26 mouse cellular contexts compared by ENCODE assay signal in the genomic region with DNA sequence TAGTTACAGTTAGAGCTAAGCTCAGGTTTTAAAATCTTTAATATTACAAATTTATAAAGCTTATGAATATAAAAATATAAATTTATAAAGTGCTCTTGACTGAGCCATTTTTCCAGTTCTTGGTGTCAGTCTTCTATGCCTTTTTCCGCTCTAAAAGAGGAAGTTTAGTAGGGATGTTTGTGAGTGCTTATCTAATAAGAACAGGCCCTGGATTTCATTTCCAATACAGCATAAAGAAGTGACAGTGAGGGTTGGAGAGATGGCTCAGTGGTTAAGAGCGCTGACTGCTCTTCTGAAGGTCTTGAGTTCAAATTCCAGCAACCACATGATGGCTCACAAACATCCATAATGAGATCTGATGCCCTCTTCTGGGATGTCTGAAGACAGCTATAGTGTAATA. TPM values are rescaled to one million over a fixed set of nuclear protein-coding genes. Genes with fewer than 3 reads are reported as not detected.
DNase-seq lines count a peak whose midpoint lies in the region; ATAC-seq and TF ChIP-seq lines count a peak whose summit lies in the region.
"Had no signal": no experiment of that assay in that cellular context is flagged by ENCODE, and none has a peak within 500 bp of the region (broad histone marks: within the 10 kb centered on the region; RNA-seq: fewer than 3 reads in every experiment).

No protein-coding gene starts in this region.

- H3K79me2 ChIP-seq in MEL (ENCODE audit: control insufficient read depth, insufficient read depth, low read length, poor library complexity), result no peaks in the 10 kb centered on the region

- TF ChIP-seq EP300 in liver, postnatal 0 days (IDR thresholded peaks at IDR 0.05; ENCODE audit: low read depth), result peak; percentile 47; the same call in 1 of the 2 replicates
- TF ChIP-seq EP300 in MEL (IDR thresholded peaks at IDR 0.05; ENCODE audit: low read depth in 1 of 2, low read length in 2 of 2), result peak; percentile 88 to 91

- no peaks in the 10 kb centered on the region for H3K27me3 ChIP-seq in liver, postnatal 0 days (ENCODE audit: insufficient read depth, low read length)
- H3K27me3 ChIP-seq in liver, embryonic 11.5 days (replicated peaks; ENCODE audit: control insufficient read depth, insufficient read depth, low read length), result no peaks in the 10 kb centered on the region
- H3K27me3 ChIP-seq in MEL (ENCODE audit: control insufficient read depth in 1 of 2, insufficient read depth in 2 of 2, low read length in 2 of 2), result no peaks in the 10 kb centered on the region
- H3K27me3 ChIP-seq: embryonic facial prominence, embryonic 12.5 days; forebrain, embryonic 13.5 days; forebrain, embryonic 15.5 days; Patski had no signal

- H3K4me1 ChIP-seq in liver, postnatal 0 days (ENCODE audit: insufficient read depth), result no peaks in the 10 kb centered on the region
- no peaks in the 10 kb centered on the region for H3K4me1 ChIP-seq in liver, embryonic 11.5 days (replicated peaks; ENCODE audit: control insufficient read depth, insufficient read depth, low read length)
- peaks cover 12 to 13% of the 10 kb centered on the region in 2 experiments for H3K4me1 ChIP-seq in MEL (ENCODE audit: control insufficient read depth in 1 of 2, insufficient read depth in 2 of 2, low read length in 2 of 2)
- H3K4me1 ChIP-seq: embryonic facial prominence, embryonic 10.5 days; embryonic facial prominence, embryonic 12.5 days; forebrain, embryonic 13.5 days; forebrain, embryonic 15.5 days had no signal

- no peak overlapping the region for H3K27ac ChIP-seq in liver, postnatal 0 days (ENCODE audit: low read depth)
- H3K27ac ChIP-seq in liver, embryonic 11.5 days (ENCODE audit: low read depth, low read length), result no peak overlapping the region
- H3K27ac ChIP-seq in MEL (ENCODE audit: control insufficient read depth, low read depth, low read length), result peak overlapping the region; percentile 82
- H3K27ac ChIP-seq: embryonic facial prominence, embryonic 10.5 days; embryonic facial prominence, embryonic 12.5 days; forebrain, embryonic 13.5 days; forebrain, embryonic 15.5 days had no signal

- no peak overlapping the region for H3K9ac ChIP-seq in liver, postnatal 0 days (replicated peaks)
- H3K9ac ChIP-seq in liver, embryonic 11.5 days (ENCODE audit: low read depth, low read length), result no peak overlapping the region
- no peak overlapping the region for H3K9ac ChIP-seq in MEL (ENCODE audit: control insufficient read depth, low read depth, low read length, poor library complexity, severe bottlenecking)
- H3K9ac ChIP-seq: embryonic facial prominence, embryonic 12.5 days; forebrain, embryonic 13.5 days; forebrain, embryonic 15.5 days; forebrain, postnatal 0 days had no signal

- peaks cover 35% of the 10 kb centered on the region for H3K36me3 ChIP-seq in liver, postnatal 0 days (replicated peaks; ENCODE audit: insufficient read depth, low read length)
- H3K36me3 ChIP-seq in liver, embryonic 11.5 days (ENCODE audit: control insufficient read depth, insufficient read depth, low read length), result peaks cover 17% of the 10 kb centered on the region
- peaks cover 28 to 41% of the 10 kb centered on the region in 2 experiments for H3K36me3 ChIP-seq in MEL (ENCODE audit: control insufficient read depth in 1 of 2, insufficient read depth in 2 of 2, low read length in 2 of 2)

- TF ChIP-seq POLR2A in MEL (IDR thresholded peaks at IDR 0.05; ENCODE audit: control insufficient read depth in 1 of 2, insufficient read depth in 1 of 2, low read depth in 1 of 2, low read length in 2 of 2, poor library complexity in 1 of 2), result no peak

- no peak; the same call in 1 of the 2 replicates for TF ChIP-seq RAD21 in MEL (IDR thresholded peaks at IDR 0.05; ENCODE audit: low read depth, low read length)

- H3K9me3 ChIP-seq in liver, postnatal 0 days (ENCODE audit: low read length), result no peaks in the 10 kb centered on the region
- no peaks in the 10 kb centered on the region for H3K9me3 ChIP-seq in liver, embryonic 11.5 days (ENCODE audit: control insufficient read depth, low read length)
- H3K9me3 ChIP-seq in MEL (replicated peaks; ENCODE audit: insufficient read depth, low read length), result no peaks in the 10 kb centered on the region
- H3K9me3 ChIP-seq: embryonic facial prominence, embryonic 10.5 days; embryonic facial prominence, embryonic 12.5 days; forebrain, embryonic 13.5 days; forebrain, embryonic 15.5 days had no signal

- no peak for DNase-seq in liver, postnatal 0 days
- no peak for DNase-seq in liver, embryonic 11.5 days (ENCODE audit: low spot score)
- peak; percentile 91 for DNase-seq in MEL (ENCODE audit: low read depth, low spot score)
- no peak for DNase-seq in T-cell, adult 2 months (ENCODE audit: low spot score)
- DNase-seq in cerebellum, postnatal 14 days, result no peak
- DNase-seq: adrenal gland, adult 8-10 months; adrenal gland, postnatal 14 days; adrenal gland, postnatal 36 days; cerebellum, adult 11-12 months; cerebellum, adult 2 months; cerebellum, adult 9-10 months; cerebellum, postnatal 10 days; cerebellum, postnatal 36 days; forebrain, postnatal 0 days had no signal

- H3K4me2 ChIP-seq in liver, postnatal 0 days (ENCODE audit: low read depth, low read length), result no peak overlapping the region
- H3K4me2 ChIP-seq in liver, embryonic 11.5 days, result no peak overlapping the region
- H3K4me2 ChIP-seq: embryonic facial prominence, embryonic 12.5 days; forebrain, embryonic 13.5 days; forebrain, embryonic 15.5 days had no signal

- ATAC-seq in liver, postnatal 0 days, result no peak
- no peak for ATAC-seq in liver, embryonic 11.5 days (replicated peaks; ENCODE audit: low FRiP score)
- ATAC-seq in common myeloid progenitor, adult 5-6 weeks (replicated peaks; ENCODE audit: low read depth, poor library complexity, severe bottlenecking), result peak; percentile 83
- ATAC-seq in activated CD4-positive, CD25-positive, alpha-beta regulatory T cell, adult 4 months, result no peak
- ATAC-seq: forebrain, embryonic 13.5 days; forebrain, embryonic 15.5 days; forebrain, postnatal 0 days; Patski had no signal

- H3K4me3 ChIP-seq in liver, postnatal 0 days (ENCODE audit: low read depth, low read length), result no peak overlapping the region
- no peak overlapping the region for H3K4me3 ChIP-seq in liver, embryonic 11.5 days (ENCODE audit: low read depth, low read length)
- no peak overlapping the region for H3K4me3 ChIP-seq in MEL (ENCODE audit: control insufficient read depth in 1 of 2, insufficient read depth in 1 of 2, low read depth in 2 of 2, low read length in 2 of 2)
- H3K4me3 ChIP-seq: embryonic facial prominence, embryonic 10.5 days; embryonic facial prominence, embryonic 12.5 days; forebrain, embryonic 13.5 days; forebrain, embryonic 15.5 days had no signal

- WGBS in liver, postnatal 0 days (ENCODE audit: insufficient replicate concordance), result 56% methylated on average over 2 of the region's 2 CpGs
- WGBS in liver, embryonic 11.5 days, result 63% methylated on average over 2 of the region's 2 CpGs

- no peak for TF ChIP-seq CTCF in liver, postnatal 0 days (IDR thresholded peaks at IDR 0.05; ENCODE audit: low read depth)
- TF ChIP-seq CTCF in MEL (IDR thresholded peaks at IDR 0.05 in 2 of 3, conservative IDR thresholded peaks at IDR 0.05 in 1 of 3; ENCODE audit: control insufficient read depth in 1 of 3, insufficient read depth in 1 of 3, low read depth in 2 of 3, low read length in 3 of 3, poor library complexity in 1 of 3, severe bottlenecking in 1 of 3), result no peak

TF ChIP-seq in MEL, 35 proteins besides CTCF, POLR2A, EP300 and RAD21 (continues in another document):
- TF ChIP-seq MAX (IDR thresholded peaks at IDR 0.05; ENCODE audit: low read length) (no peak), USF1 (IDR thresholded peaks at IDR 0.05; ENCODE audit: low read depth, low read length) (no peak), NRF1 (IDR thresholded peaks at IDR 0.05; ENCODE audit: insufficient read depth, low read depth, low read length, poor library complexity, severe bottlenecking) (no peak), NELFE (IDR thresholded peaks at IDR 0.05; ENCODE audit: low read depth, low read length) (no peak), HCFC1 (IDR thresholded peaks at IDR 0.05; ENCODE audit: low read depth, low read length) (0 out of 2 replicates have a peak, but pooled peaks have one; percentile 33), BHLHE40 (IDR thresholded peaks at IDR 0.05; ENCODE audit: borderline replicate concordance, low read depth, low read length) (0 out of 2 replicates have a peak, but pooled peaks have one; percentile 43), SMC3 (IDR thresholded peaks at IDR 0.05; ENCODE audit: low read depth, low read length) (peak; percentile 29), MAFK (IDR thresholded peaks at IDR 0.05; ENCODE audit: borderline replicate concordance, low read depth, low read length) (0 out of 2 replicates have a peak, but pooled peaks have one; percentile 54)

RNA-seq across cellular contexts. Expression of a gene that starts 40.1 kb away (rescaled TPM):
- polyA plus RNA-seq in liver, postnatal 0 days (2015; fragmentation: Nextera tagmentation; extraction: Ambion mirVana), result not detected in 2 replicates
- 0.12 and 0.22 TPM in 2 replicates for polyA plus RNA-seq in liver, embryonic 11.5 days (2014; fragmentation: Nextera tagmentation; extraction: Ambion mirVana)
- 0.07 TPM in 1 of 2 replicates, not detected in the other for total RNA-seq in MEL (2012; rRNA removed)
- polyA plus RNA-seq in MEL (2012; ENCODE audit: insufficient read depth in 1 of 2, insufficient read length in 2 of 2, low read depth in 1 of 2, low replicate concordance in 2 of 2, missing spikeins in 1 of 2), result under 1 TPM in 1 of 2 experiments, not detected in 1; 0.31 TPM
- 0.05 TPM in 1 of 2 replicates, not detected in the other for total RNA-seq in common myeloid progenitor, adult 5-6 weeks (2017)
- under 1 TPM; 0.09 TPM for polyA plus RNA-seq in activated CD4-positive, CD25-positive, alpha-beta regulatory T cell, adult 4 months (2017; shearing (Covaris generic))

RNA-seq across cellular contexts. Expression of a gene that starts 46.4 kb away (rescaled TPM):
- 5.8 and 6.4 TPM in 2 replicates for polyA plus RNA-seq in liver, postnatal 0 days (2015; fragmentation: Nextera tagmentation; extraction: Ambion mirVana)
- polyA plus RNA-seq in liver, embryonic 11.5 days (2014; fragmentation: Nextera tagmentation; extraction: Ambion mirVana), result 30.8 and 32.9 TPM in 2 replicates
- total RNA-seq in MEL (2012; rRNA removed), result 25.5 and 37.7 TPM in 2 replicates
- 10 to 100 TPM; 31.8 to 48.6 TPM for polyA plus RNA-seq in MEL (2012; ENCODE audit: insufficient read depth in 1 of 2, insufficient read length in 2 of 2, low read depth in 1 of 2, low replicate concordance in 2 of 2, missing spikeins in 1 of 2)
- 32.7 and 35.6 TPM in 2 replicates for total RNA-seq in common myeloid progenitor, adult 5-6 weeks (2017)
- polyA plus RNA-seq in activated CD4-positive, CD25-positive, alpha-beta regulatory T cell, adult 4 months (2017; shearing (Covaris generic)), result 10 to 100 TPM; 10.5 to 11.4 TPM

RNA-seq across cellular contexts. Expression of a gene that starts 56.9 kb away (rescaled TPM):
- polyA plus RNA-seq in liver, postnatal 0 days (2015; fragmentation: Nextera tagmentation; extraction: Ambion mirVana), result not detected in 2 replicates
- not detected in 2 replicates for polyA plus RNA-seq in liver, embryonic 11.5 days (2014; fragmentation: Nextera tagmentation; extraction: Ambion mirVana)
- total RNA-seq in MEL (2012; rRNA removed), result 0.08 TPM in 1 of 2 replicates, not detected in the other
- polyA plus RNA-seq in MEL (2012; ENCODE audit: insufficient read depth in 1 of 2, insufficient read length in 2 of 2, low read depth in 1 of 2, low replicate concordance in 2 of 2, missing spikeins in 1 of 2), result under 1 TPM in 1 of 2 experiments, not detected in 1; 0.17 TPM
- not detected in 2 replicates for total RNA-seq in common myeloid progenitor, adult 5-6 weeks (2017)
- polyA plus RNA-seq in activated CD4-positive, CD25-positive, alpha-beta regulatory T cell, adult 4 months (2017; shearing (Covaris generic)), result not detected
- total RNA-seq: adrenal gland, adult 18-20 months; adrenal gland, adult 8-10 months; adrenal gland, postnatal 14 days; adrenal gland, postnatal 36 days; forebrain, postnatal 0 days had no signal
- polyA plus RNA-seq: C2C12; cerebellum, adult 2 months; cortical plate, adult 2 months; embryonic facial prominence, embryonic 10.5 days; embryonic facial prominence, embryonic 14.5 days; forebrain, embryonic 11.5 days; forebrain, embryonic 13.5 days; forebrain, embryonic 15.5 days; forebrain, postnatal 0 days; Patski had no signal
